Mouse (Mus musculus) embryo, embryonic 9.5 days (tissue): ENCODE data around the gene Grm1.
"Not testable (repeated sequence)": the region's sequence is repeated elsewhere in the genome, so short reads cannot be mapped to it uniquely, and the experiment has no call there.

Experiments used
- DNase-seq: peaks from one replicate; pipeline ENCODE4 v3.0.0-alpha.2; 2017; ENCODE audit errors: extremely low spot score

The Grm1 gene

GRCm38 (mm10) chr10:11081611-11082398 lies at the start of gene Grm1:
TSS of gene Grm1 (minus strand) at chr10:11082356.
- peak; percentile 70 for DNase-seq

DNA sequence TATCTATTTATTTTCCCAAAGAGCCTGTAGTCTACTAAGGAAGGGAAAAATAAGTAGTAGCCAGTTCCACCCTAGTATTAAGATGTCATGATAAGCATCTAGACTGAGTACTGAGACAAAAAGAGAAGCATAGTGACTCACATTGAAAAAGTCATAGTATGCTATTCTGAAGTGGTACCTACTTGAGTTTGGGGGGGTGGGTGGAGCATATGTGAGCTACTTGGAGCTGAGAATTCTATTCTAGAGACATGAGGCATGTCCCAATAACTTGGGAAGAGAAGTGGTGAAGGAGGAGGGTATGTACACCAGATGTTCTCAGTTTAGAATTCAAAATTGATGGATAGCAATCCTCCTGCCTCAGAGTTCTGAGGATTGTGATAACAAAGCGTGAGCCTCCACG lies 39.6 kb upstream of the Grm1 start:
- DNase-seq = no peak

- DNase-seq = no peak
These were observed 16.4 kb upstream of the Grm1 start for GRCm38 (mm10) chr10:11098475-11099044.

- DNase-seq = no peak
These were observed 4.2 kb upstream of the Grm1 start for GRCm38 (mm10) chr10:11086348-11086747.

DNA sequence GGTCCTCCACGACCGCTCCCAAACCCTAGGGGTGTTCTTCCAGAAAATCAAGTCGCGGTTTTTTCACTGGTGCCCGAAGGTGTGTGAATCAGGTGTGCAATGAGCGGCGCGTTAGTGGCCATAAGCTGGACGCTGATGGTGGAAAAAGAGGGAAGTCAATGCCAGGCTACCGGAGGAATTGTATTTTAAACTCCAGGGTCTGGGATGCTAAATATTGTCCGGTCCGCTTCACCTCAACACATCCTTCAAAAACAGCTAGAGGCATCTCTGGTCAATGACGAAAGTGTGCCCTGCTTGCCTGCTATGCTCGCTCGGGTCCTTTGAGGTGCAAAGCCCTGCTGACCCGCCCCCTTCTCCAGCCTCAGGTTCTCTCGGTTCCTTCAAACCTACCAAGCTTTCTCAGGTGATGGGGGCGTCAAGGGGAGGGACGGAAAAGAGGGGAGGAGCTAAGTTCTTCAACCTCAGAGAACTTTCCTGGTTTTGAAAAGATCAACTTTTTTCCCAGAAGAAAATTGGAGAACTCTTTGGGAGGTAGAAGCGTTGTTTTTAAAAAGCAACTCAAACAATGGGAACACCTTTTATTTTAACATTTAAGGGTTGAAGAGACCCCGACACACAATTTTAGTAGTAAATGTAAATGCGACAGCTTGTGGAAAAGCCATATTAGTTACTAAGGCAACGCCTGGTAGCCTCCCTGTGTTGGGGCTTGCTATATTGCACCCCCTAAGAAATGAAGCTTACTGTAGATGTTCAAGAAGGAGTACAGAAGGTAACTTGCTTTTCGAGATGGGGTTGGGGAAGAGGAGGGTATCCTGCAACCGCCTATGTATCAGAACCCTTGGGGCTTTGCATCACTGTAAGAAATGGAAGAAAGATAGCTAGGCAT lies 1.2 kb downstream of the Grm1 start:
- DNase-seq = no peak

DNA sequence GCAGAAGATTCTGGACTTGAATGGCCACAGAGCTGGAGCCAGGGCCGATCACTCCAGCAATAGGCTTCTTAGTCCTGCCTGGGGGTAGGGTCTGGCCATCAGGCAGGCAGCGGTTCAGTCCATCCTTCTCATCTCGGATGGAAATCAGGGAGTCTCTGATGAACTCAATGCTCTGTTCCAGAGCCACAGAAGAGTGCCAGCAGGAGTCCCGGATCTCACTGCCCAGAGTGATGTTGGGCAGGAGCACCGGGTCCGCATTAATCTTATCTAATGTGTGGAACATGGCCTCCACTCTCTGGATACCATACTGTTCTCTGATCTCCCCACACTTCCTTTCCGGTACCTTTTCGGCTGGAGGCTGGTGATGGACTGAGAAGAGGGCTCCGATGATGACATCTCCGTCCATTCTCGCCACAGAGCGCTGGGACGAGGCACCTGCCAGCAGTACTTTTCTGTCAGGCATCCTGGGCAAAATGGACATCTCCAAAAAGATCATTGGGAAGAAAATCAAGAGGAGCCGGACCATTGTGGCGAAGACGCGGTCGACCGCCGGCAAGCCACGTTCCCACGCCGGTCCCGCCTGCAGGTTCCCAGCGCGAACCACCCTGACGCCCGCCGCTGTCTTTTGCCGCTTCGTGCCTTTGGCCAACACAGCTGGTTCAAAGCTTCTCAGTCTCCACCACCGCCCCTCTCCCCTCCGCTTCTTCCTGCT lies 2.0 kb downstream of the Grm1 start:
- DNase-seq = no peak

DNA sequence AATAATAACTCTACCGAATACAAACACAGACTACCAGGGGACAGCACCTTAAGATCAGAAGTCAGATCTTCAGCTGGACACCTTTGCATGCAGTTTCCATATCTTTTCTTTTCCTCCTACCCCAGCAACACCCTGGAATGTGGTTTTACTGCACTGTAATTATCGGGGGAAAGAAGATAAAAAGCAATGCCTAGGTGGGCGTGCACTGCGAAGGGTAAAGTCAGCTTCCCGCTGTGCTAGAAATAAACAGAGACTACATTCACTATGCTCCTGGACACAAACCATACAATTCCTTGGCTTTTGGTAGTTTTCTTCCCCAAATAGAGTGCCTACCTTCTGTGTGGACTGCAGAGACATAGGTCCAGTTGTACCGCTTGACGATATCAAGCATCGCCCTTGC lies 2.6 kb downstream of the Grm1 start:
- DNase-seq = no peak

- DNase-seq = no peak
These were observed 17.0 kb downstream of the Grm1 start for GRCm38 (mm10) chr10:11065136-11065535.

- no peak for DNase-seq
These were observed 20.7 kb downstream of the Grm1 start for GRCm38 (mm10) chr10:11061318-11062071.

- no peak for DNase-seq
These were observed 32.8 kb downstream of the Grm1 start for GRCm38 (mm10) chr10:11049361-11049760.

DNA sequence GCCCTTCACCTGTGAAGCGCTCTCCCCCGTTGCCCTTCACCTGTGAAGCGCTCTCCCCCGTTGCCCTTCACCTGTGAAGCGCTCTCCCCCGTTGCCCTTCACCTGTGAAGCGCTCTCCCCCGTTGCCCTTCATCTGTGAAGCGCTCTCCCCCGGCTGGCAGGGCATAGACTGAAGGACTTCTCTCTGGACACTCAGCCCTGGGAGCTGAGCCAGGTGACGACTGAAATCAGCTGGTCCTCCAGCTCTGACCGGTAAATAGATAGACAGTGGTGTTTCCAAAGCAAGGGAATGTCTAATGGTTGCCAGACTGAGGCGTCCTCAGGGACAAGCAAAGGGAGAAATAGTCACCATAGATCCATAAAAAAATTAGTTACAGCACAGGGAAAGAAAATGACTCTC lies 36.7 kb downstream of the Grm1 start:
- not testable (repeated sequence) for DNase-seq

DNA sequence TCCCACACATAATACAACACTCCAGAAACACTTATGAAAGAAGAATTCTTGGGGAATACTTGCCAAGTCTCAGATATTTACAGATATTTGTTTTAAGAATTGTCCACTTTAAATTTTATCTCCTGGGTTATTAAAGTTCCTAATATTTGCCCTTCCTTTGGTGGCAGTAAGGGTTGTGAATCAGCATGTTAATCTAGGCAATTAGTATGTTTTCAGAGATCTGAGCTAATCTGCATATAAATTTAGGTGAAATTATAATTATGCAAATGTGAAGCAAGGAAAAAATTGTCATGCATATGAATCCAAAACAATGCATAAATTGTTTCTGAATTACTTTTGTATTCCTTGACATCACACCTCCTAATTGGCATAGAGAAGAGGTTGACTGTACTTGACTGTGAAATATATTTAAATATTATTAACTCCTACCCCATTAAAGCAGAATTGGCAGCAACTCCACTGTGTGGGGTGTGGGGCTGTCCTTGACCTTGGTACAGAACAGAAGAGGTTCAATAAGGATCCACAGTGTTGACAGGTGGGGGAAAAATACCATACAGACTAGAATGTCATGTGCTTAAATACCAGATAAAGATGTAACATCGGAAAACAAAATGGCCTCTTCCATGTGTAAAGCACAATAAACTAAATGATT lies 37.6 kb downstream of the Grm1 start:
- no peak for DNase-seq

GRCm38 (mm10) chr10:11039323-11039722 lies 42.8 kb downstream of the Grm1 start:
- no peak for DNase-seq

DNA sequence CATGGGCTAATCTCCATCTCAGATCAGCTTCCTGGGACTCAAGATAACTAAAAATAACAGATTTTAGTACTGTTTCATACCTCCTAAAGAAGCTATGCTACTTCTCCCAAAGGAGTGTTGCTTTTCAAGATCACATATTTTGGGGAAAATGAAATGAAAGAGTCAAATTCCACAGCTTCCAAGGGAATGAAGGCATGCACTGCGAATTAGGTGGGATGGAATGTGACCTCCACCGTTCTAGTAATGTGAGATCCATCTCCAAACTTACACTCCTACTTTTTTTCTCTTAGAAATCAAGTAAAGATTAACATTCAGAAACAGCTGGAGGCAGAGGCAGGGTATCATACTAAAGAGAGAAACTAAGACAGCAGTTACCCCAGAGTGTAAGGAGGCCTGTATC lies 49.9 kb downstream of the Grm1 start:
- no peak for DNase-seq

DNA sequence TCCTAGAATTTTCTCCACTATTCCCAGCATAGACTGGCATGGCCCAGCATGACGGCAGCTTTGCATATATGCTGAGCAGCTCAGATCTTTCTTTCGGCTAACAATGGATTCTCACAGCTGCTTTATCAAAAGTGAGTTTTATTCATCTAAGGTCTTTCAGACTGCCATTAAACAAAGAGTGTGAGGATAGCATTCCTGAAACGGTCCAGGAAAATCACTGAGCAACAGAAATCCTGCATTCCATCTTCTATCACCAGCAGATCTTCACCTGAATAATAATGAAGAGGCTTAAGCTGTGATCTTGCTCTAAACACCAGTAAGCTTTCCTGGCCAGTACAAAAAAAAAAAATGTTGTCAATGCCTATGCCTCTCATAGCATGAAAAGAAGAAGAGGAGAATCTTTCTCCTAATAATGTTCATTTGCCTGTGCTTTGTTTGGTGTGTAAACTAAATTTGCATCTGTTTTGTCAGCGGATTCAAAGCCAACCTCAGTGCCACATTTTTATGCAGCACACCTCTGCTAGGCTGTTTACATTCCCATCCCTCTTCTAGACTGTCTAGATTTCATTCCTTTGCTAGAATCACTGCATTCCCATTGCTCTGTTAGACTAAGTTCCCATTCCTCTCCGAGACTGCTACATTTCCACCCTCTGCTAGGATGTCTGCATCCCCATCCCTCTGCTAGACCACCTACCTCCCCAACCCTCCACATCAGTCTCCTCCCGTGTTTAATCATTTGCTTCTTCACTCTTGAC lies 56.2 kb downstream of the Grm1 start:
- no peak for DNase-seq

DNA sequence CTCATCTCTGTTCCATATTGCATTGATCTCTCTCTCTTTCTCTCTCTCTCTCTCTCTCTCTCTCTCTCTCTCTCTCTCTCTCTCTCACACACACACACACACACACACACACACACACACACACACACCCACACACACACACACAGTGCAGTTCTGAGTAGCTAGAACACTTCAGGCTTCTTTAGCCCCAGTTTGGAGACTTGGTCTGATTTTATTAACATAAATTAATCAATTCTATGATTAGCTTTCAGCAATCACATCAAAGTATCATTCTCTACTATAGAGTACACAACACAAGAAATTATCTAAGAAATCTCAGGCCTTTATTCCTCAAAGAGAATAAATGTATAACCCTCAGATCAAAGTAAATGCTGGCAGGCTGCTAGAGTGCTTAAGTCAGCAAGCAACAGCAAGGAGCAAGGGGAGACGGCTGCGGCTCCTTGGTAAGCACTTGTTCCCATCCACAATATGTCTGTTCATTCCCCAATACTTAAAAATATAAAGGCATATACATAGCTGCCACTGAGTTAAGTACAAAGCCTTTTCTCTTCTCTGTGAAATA lies 63.1 kb downstream of the Grm1 start:
- no peak for DNase-seq

GRCm38 (mm10) chr10:11013653-11014052 lies 68.5 kb downstream of the Grm1 start:
- no peak for DNase-seq

DNA sequence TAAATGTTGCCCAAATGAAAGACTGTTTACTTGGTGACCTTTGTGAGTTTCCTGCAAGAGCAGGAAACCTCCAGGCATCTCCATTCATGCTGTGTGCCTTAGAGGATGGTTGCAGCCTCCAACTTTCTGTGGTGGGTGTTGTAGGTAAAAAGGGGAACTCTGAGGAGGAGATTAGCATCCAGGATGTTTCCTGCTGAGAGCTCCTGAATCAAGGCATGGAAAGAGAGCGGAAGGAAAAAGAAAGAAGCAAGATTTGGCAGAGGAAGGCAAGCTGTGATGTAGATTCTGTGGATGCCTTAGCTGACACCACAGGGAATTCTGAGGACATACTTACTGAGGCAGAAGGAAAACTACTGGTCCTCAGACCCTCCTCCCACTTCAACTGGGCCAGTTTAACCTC lies 85.4 kb downstream of the Grm1 start:
- no peak for DNase-seq

DNA sequence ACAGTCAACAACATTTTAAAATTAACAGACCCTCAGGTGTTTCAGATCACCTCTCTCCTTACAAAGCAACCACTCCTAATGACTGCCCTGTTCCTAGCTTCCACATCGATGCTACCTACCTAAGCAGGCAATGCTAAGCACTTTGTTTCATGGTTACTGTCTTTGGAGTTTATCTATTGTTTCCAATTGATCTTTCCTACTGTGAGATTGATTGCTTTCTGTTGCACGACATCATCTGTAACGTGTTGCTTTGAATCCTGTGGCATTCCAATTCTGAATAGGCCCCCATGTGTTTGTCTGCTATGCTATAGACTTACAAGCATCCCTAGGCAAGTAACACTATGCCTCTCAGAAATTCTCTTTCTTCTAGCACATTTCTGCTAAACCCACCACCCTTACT lies 90.4 kb downstream of the Grm1 start:
- DNase-seq = no peak

DNA sequence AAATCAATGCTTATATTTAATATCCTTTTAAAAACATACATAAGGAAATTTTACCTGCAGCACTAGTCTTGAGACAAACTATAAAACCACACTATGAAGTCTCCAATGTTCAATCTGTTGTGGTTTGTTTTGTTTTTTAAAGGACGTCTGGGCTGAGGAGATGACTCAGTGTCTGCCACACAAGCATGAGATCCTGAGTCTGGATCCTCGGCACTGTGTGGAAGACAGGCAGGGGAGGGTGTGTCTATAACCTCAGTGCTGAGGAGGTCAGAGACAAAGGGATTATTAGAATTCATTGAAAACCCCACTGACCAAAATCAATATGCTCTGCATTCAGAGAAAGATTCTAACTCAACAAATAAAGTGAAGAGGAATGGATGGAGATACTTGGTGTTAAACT lies 110.8 kb downstream of the Grm1 start:
- no peak for DNase-seq
